Comparison of ENCODE assay signal across 8 mouse cellular contexts in genomic region chr5:130275509-130275908, GRCm38 (mm10). TPM values are rescaled to one million over a fixed set of nuclear protein-coding genes. Genes with fewer than 3 reads are reported as not detected.
DNase-seq lines count a peak whose midpoint lies in the region; ATAC-seq lines count a peak whose summit lies in the region.

No protein-coding gene starts in this region.

- peak; percentile 63 for DNase-seq in cerebellum, adult 8-10 months
- DNase-seq in left cerebral cortex, adult 18-20 months (ENCODE audit: low spot score in 2 of 2): peak; percentile 38 to 52
- no peak for DNase-seq in left cerebral cortex, adult 9 months (ENCODE audit: low spot score in 2 of 2)
- peak; percentile 72 for DNase-seq in CD4-positive, CD25-positive, alpha-beta regulatory T cell, adult 2 months (ENCODE audit: low read depth, low spot score)
- no peak for DNase-seq in spleen, adult 18-20 months

- ATAC-seq in cerebellum, adult (ENCODE audit: insufficient number of reproducible peaks, low FRiP score, low TSS enrichment): no peak
- peak; percentile 56; the same call in 1 of the 2 replicates for ATAC-seq in common myeloid progenitor, adult 5-6 weeks (replicated peaks; ENCODE audit: low read depth, poor library complexity, severe bottlenecking)
- peak; percentile 47; the same call in 1 of the 2 replicates for ATAC-seq in neutrophil, adult 5-6 weeks (ENCODE audit: extremely low read depth, insufficient number of reproducible peaks, low FRiP score, poor library complexity, severe bottlenecking)

RNA-seq across cellular contexts. Expression of gene Tyw1, which starts 20.1 kb away (rescaled TPM):
- total RNA-seq in left cerebral cortex, adult 18-20 months (2021): 10 to 100 TPM; 14.0 to 15.0 TPM
- total RNA-seq in common myeloid progenitor, adult 5-6 weeks (2017): 35.8 and 43.0 TPM in 2 replicates
- total RNA-seq in neutrophil, adult 5-6 weeks (2017): 21.2 and 23.5 TPM in 2 replicates

RNA-seq across cellular contexts. Expression of gene Sbds, which starts 20.2 kb away (rescaled TPM):
- 10 to 100 TPM; 83.8 to 90.3 TPM for total RNA-seq in left cerebral cortex, adult 18-20 months (2021)
- 107 and 134 TPM in 2 replicates for total RNA-seq in common myeloid progenitor, adult 5-6 weeks (2017)
- 114 and 118 TPM in 2 replicates for total RNA-seq in neutrophil, adult 5-6 weeks (2017)

RNA-seq across cellular contexts. Expression of gene Tmem248, which starts 58.6 kb away (rescaled TPM):
- 10 to 100 TPM; 43.8 to 48.4 TPM for total RNA-seq in left cerebral cortex, adult 18-20 months (2021)
- total RNA-seq in common myeloid progenitor, adult 5-6 weeks (2017): 42.8 and 55.1 TPM in 2 replicates
- total RNA-seq in neutrophil, adult 5-6 weeks (2017): 32.9 and 34.9 TPM in 2 replicates

Comparison
In these comparisons a context has a peak if more than half of its experiments do, and no peak if none do; other contexts are left out.
1. DNase-seq: peak in cerebellum, adult 8-10 months (single experiment), left cerebral cortex, adult 18-20 months (2 of 2) and CD4-positive, CD25-positive, alpha-beta regulatory T cell, adult 2 months (single experiment); none in left cerebral cortex, adult 9 months (0 of 2) and spleen, adult 18-20 months (0 of 2).